Mouse (Mus musculus) bone marrow, adult 2 months (tissue): Measurements from ENCODE around the gene Gdpd5.

Experiments
- CTCF ChIP-seq: fragments of 200-500 bp; IDR thresholded peaks from 2 replicates; pipeline ENCODE4 v1.5.1; 2011; ENCODE audit warnings: low read length, control low read depth; ENCODE audit not compliant: control insufficient read depth, insufficient read depth
- POLR2A ChIP-seq: fragments of 200-500 bp; IDR thresholded peaks from 2 replicates; pipeline ENCODE4 v1.6.1; 2011; ENCODE audit warnings: low read depth, mild to moderate bottlenecking, control low read depth, low read length, borderline replicate concordance; ENCODE audit not compliant: control insufficient read depth

- peak; percentile 19; the same call in 1 of the 2 replicates for TF ChIP-seq CTCF
- no peak for TF ChIP-seq POLR2A
These were observed 64.6 kb downstream of the Gdpd5 start for GRCm38 (mm10) chr7:99445833-99446232.
